Comparison of ENCODE assay signal across 15 mouse cellular contexts in the genomic region with DNA sequence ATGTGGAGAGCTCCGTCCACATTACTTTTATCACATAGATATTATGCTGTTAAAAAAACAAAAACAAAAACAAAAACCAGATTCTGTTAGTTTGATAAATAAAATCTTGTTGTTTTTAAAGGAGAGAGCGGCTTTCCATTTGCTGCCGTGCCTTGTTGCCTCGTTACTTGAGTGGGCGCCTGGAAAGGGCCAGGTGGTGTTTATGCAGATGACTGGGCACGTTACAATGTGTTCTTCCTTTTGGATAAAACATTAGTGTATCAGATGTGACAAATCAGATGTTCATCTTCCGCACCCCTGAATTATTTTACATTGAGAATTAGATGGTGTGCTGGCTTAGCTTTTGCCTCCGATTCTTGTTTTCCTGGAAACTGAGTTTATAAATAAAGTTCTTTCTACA. TPM values are rescaled to one million over a fixed set of nuclear protein-coding genes. Genes with fewer than 3 reads are reported as not detected.
DNase-seq lines count a peak whose midpoint lies in the region; ATAC-seq lines count a peak whose summit lies in the region.
"Had no signal": no experiment of that assay in that cellular context is flagged by ENCODE, and none has a peak within 500 bp of the region (broad histone marks: within the 10 kb centered on the region; RNA-seq: fewer than 3 reads in every experiment).

No protein-coding gene starts in this region.

- WGBS in midbrain, embryonic 14.5 days, result 57% methylated on average over 8 of the region's 8 CpGs
- 66% methylated on average over 8 of the region's 8 CpGs for WGBS in midbrain, embryonic 13.5 days

- no peaks in the 10 kb centered on the region for H3K27me3 ChIP-seq in midbrain, embryonic 14.5 days (ENCODE audit: control insufficient read depth, insufficient read depth, low read length)
- no peaks in the 10 kb centered on the region for H3K27me3 ChIP-seq in midbrain, embryonic 13.5 days
- H3K27me3 ChIP-seq: embryonic facial prominence, embryonic 15.5 days; heart, embryonic 15.5 days had no signal

- H3K9me3 ChIP-seq in midbrain, embryonic 14.5 days (ENCODE audit: control insufficient read depth, low read length), result no peaks in the 10 kb centered on the region
- peaks cover 3% of the 10 kb centered on the region; the same call in 1 of the 2 replicates for H3K9me3 ChIP-seq in midbrain, embryonic 13.5 days
- H3K9me3 ChIP-seq: embryonic facial prominence, embryonic 15.5 days; heart, embryonic 15.5 days had no signal

- ATAC-seq in midbrain, embryonic 14.5 days (ENCODE audit: low FRiP score, low TSS enrichment), result no peak
- ATAC-seq in midbrain, embryonic 13.5 days, result no peak
- ATAC-seq: intestine, embryonic 16.5 days had no signal

- no peak overlapping the region for H3K9ac ChIP-seq in midbrain, embryonic 14.5 days (replicated peaks; ENCODE audit: low read length)
- H3K9ac ChIP-seq in midbrain, embryonic 13.5 days (replicated peaks), result no peak overlapping the region
- H3K9ac ChIP-seq: embryonic facial prominence, embryonic 15.5 days; heart, embryonic 15.5 days had no signal

- no peaks in the 10 kb centered on the region for H3K36me3 ChIP-seq in midbrain, embryonic 14.5 days (ENCODE audit: control insufficient read depth, insufficient read depth, low read length)
- H3K36me3 ChIP-seq in midbrain, embryonic 13.5 days, result no peaks in the 10 kb centered on the region
- H3K36me3 ChIP-seq: embryonic facial prominence, embryonic 15.5 days; heart, embryonic 15.5 days had no signal

- H3K4me1 ChIP-seq in midbrain, embryonic 14.5 days (ENCODE audit: control insufficient read depth, insufficient read depth, low read length), result no peaks in the 10 kb centered on the region
- 0 out of 2 replicates have a peak, but pooled peaks cover 2% of the 10 kb centered on the region for H3K4me1 ChIP-seq in midbrain, embryonic 13.5 days (replicated peaks)
- H3K4me1 ChIP-seq: embryonic facial prominence, embryonic 15.5 days; heart, embryonic 15.5 days had no signal

- no peak overlapping the region for H3K4me3 ChIP-seq in midbrain, embryonic 14.5 days (replicated peaks; ENCODE audit: low read depth, low read length)
- H3K4me3 ChIP-seq in midbrain, embryonic 13.5 days (replicated peaks), result no peak overlapping the region
- H3K4me3 ChIP-seq: embryonic facial prominence, embryonic 15.5 days; heart, embryonic 15.5 days had no signal

- peak; percentile 29 for DNase-seq in midbrain, embryonic 14.5 days
- DNase-seq in cerebellum, adult 18-20 months, result peak; percentile 85 to 88
- DNase-seq in cerebellum, postnatal 25 days, result peak; percentile 86 to 88
- DNase-seq in retina, adult 2 months (ENCODE audit: low read depth, low spot score), result peak; percentile 16
- DNase-seq in ovary, postnatal 14 days (ENCODE audit: low spot score), result no peak
- DNase-seq in kidney, adult 18-20 months, result no peak
- DNase-seq: adrenal gland, adult 2 months; lung, adult 2 months; spleen, adult 18-20 months had no signal

- no peak overlapping the region for H3K4me2 ChIP-seq in midbrain, embryonic 14.5 days (ENCODE audit: low read length)
- no peak overlapping the region for H3K4me2 ChIP-seq in midbrain, embryonic 13.5 days (replicated peaks)
- H3K4me2 ChIP-seq: embryonic facial prominence, embryonic 15.5 days; heart, embryonic 15.5 days had no signal

- no peak overlapping the region for H3K27ac ChIP-seq in midbrain, embryonic 14.5 days (replicated peaks; ENCODE audit: low read depth, low read length)
- H3K27ac ChIP-seq in midbrain, embryonic 13.5 days, result no peak overlapping the region
- H3K27ac ChIP-seq: embryonic facial prominence, embryonic 15.5 days; heart, embryonic 15.5 days; stomach, postnatal 0 days had no signal

RNA-seq across cellular contexts. Expression of gene Barhl2, which starts 37.1 kb away (rescaled TPM):
- polyA plus RNA-seq in midbrain, embryonic 14.5 days (2014; fragmentation: Nextera tagmentation; extraction: Ambion mirVana), result 12.2 and 14.4 TPM in 2 replicates
- polyA plus RNA-seq in midbrain, embryonic 13.5 days (2015; fragmentation: Nextera tagmentation; extraction: Ambion mirVana), result 12.9 and 14.4 TPM in 2 replicates
- polyA plus RNA-seq: adrenal gland, adult 2 months; embryonic facial prominence, embryonic 15.5 days; gonadal fat pad, adult 2 months; heart, embryonic 15.5 days; intestine, embryonic 16.5 days; lung, adult 2 months; stomach, postnatal 0 days had no signal

Comparison
In these comparisons a context has a peak if more than half of its experiments do, and no peak if none do; other contexts are left out.
1. DNase-seq: peak in midbrain, embryonic 14.5 days (single experiment), cerebellum, adult 18-20 months (2 of 2), cerebellum, postnatal 25 days (2 of 2) and retina, adult 2 months (single experiment); none in ovary, postnatal 14 days (single experiment) and kidney, adult 18-20 months (single experiment).